Mouse (Mus musculus) E14TG2a.4 (cell line): ENCODE results near the gene Trpm7.

Experiments
- CTCF ChIP-seq: conservative IDR thresholded peaks from 2 replicates; pipeline ENCODE4 v1.5.1; 2014; ENCODE audit warnings: low read length
- NANOG ChIP-seq: IDR thresholded peaks from 2 replicates; pipeline ENCODE4 v1.6.1; 2014; ENCODE audit warnings: borderline replicate concordance, low read length, mixed read lengths
- POU5F1 ChIP-seq: IDR thresholded peaks from 2 replicates; pipeline ENCODE4 v1.6.1; 2014; ENCODE audit warnings: low read length, borderline replicate concordance

- TF ChIP-seq CTCF (no peak), NANOG (no peak), POU5F1 (no peak)
Observed at GRCm38 (mm10) chr2:126838848-126839247, 37.2 kb downstream of the Trpm7 start.
